Mouse (Mus musculus) E14TG2a.4 (cell line): ENCODE results near the gene Rab3a.

Source experiments
- CTCF ChIP-seq: conservative IDR thresholded peaks from 2 replicates; pipeline ENCODE4 v1.5.1; 2014; ENCODE audit warnings: low read length
- NANOG ChIP-seq: IDR thresholded peaks from 2 replicates; pipeline ENCODE4 v1.6.1; 2014; ENCODE audit warnings: borderline replicate concordance, low read length, mixed read lengths
- POU5F1 ChIP-seq: IDR thresholded peaks from 2 replicates; pipeline ENCODE4 v1.6.1; 2014; ENCODE audit warnings: low read length, borderline replicate concordance

DNA sequence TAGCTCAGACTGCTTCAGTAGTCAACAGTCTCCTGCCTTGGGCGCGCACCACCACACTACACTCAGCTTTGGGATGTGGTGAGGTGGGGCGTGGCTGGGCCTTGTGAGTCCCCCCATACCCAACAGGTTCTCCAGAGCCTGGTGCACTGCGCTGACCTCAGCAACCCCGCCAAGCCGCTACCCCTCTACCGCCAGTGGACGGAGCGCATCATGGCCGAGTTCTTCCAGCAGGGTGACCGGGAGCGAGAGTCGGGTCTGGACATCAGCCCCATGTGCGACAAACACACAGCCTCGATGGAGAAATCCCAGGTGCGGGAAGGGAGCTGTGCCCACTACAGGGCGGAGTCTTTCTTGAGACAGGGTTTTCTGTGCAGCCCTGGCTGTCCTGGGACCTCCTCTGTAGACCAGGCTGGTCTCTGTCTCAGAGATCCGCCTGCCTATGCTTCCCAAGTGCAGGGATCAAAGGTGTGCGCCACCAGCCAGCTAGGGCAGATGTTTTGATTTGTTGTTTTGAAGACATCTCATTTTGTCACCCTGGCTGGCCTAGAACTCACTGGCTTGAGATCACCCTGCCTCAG lies 5.3 kb upstream of the Rab3a start:
- TF ChIP-seq CTCF, result no peak
- no peak for TF ChIP-seq NANOG
- TF ChIP-seq POU5F1, result no peak
